Mouse (Mus musculus): ENCODE data around the gene Top1. TPM values are rescaled to one million over a fixed set of nuclear protein-coding genes. Genes with fewer than 3 reads are reported as not detected.

The Top1 gene
- polyA plus RNA-seq (2016; fragmentation: Nextera tagmentation; extraction: Ambion mirVana) = 54.7 and 69.5 TPM in 2 replicates

DNA sequence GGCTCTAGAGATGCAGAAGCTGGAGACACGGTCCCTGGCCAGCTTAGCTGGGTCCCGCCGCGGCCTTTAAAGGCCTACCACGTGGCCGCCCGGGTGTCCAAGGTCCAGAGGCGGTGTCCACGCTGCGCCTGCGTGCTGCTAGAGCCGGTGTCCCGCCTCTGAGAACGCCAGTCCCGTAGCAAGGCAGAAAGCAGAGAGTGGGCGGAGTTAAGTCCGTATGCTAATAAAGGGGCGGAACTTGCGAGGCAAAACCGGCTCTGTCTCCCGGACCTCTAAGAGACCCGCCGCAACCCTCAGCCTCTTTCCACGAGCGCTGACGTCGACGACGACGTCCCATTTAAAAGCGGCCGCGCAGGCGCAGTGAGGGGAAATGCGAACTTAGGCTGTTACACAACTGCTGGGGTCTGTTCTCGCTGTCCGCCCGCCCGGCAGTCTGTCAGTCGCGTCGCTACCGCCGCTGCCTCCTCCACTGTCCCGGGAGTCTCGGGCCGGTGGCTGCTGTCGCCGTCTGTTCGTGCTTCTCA, at the start of gene Top1:
Gene Top1 (plus strand): TSS at position 275 of the 524 bp plus-strand sequence.
- H3K36me3 ChIP-seq = no peaks in the 10 kb centered on the region
- WGBS = under 1% methylated on average over 50 of the region's 50 CpGs
- H3K9me3 ChIP-seq = no peaks in the 10 kb centered on the region
- peak; percentile 100 for DNase-seq (ENCODE audit: low spot score)
- peak within 1 kb of the TSS; percentile 100 for H3K27ac ChIP-seq
- H3K4me3 ChIP-seq = peak within 1 kb of the TSS; percentile 99
- no peaks in the 10 kb centered on the region for H3K27me3 ChIP-seq (ENCODE audit: insufficient read depth, poor library complexity, severe bottlenecking)
- H3K4me1 ChIP-seq = peaks cover 23% of the 10 kb centered on the region

DNA sequence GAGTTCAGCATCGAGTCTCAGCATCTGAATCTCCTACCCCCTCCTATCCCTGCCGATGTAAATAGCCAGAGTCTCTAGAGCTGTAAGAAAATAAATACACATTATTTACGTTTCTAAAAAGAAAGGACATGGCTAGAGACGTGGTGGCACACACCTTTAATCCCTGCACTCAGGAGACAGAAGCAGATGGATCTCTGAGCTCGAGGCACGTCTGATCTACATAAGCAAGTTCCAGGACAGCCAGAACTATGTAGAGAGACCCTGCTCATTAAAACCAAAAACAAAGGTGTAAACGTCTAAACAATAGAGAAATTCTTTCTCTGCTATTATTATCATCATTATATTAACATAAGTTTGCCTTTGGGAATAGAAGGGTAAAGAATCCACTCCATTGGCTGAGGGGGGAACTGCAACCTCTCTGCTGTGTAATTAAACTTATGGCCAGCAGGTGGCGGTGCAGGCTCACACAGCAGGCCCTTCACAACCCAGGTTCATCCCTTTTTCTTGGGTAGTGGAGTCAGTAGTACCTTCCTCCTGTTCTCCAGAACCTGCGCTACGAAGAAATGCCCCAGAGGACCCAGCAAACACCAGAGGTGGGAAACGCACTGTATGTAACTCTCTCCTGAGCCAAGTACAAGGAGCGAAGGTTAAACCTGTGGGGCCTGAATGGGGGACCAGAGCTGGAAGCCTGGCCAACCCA, 48.0 kb upstream of the Top1 start:
- no peaks in the 10 kb centered on the region for H3K9me3 ChIP-seq
- H3K4me3 ChIP-seq = no peak overlapping the region
- peak; percentile 88 for DNase-seq (ENCODE audit: low spot score)
- WGBS = 37% methylated on average over 12 of the region's 12 CpGs
- no peaks in the 10 kb centered on the region for H3K4me1 ChIP-seq
- no peaks in the 10 kb centered on the region for H3K36me3 ChIP-seq
- no peaks in the 10 kb centered on the region; the same call in 1 of the 2 replicates for H3K27me3 ChIP-seq (ENCODE audit: insufficient read depth, poor library complexity, severe bottlenecking)
- no peak overlapping the region for H3K27ac ChIP-seq

DNA sequence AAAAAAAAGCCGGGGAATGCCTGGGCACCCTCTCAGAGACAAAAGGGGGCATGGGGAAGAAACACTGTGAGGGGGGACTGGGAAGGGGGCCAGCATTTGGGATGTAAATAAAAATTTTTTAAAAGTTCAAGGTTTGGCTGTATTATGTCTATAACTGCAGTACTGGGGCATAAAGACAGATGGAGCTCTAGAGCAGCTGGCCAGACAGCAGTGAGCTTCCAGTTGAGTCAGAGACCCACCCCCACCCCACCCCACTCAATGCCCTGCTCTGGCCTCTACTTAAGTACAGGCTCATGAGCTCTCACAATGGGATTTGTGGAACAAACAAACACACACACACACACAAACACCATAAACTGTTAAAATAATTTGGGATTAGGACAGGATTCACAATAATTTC, 43.9 kb upstream of the Top1 start:
- Histone ChIP-seq H3K36me3 (no peaks in the 10 kb centered on the region), H3K27ac (no peak overlapping the region), H3K4me3 (no peak overlapping the region), H3K9me3 (no peaks in the 10 kb centered on the region), H3K4me1 (peaks cover 8% of the 10 kb centered on the region; the same call in 1 of the 2 replicates), H3K27me3 (ENCODE audit: insufficient read depth, poor library complexity, severe bottlenecking) (0 out of 2 replicates have a peak, but pooled peaks cover 6% of the 10 kb centered on the region)
- WGBS = 45% methylated on average over 1 of the region's 1 CpGs
- no peak for DNase-seq (ENCODE audit: low spot score)

DNA sequence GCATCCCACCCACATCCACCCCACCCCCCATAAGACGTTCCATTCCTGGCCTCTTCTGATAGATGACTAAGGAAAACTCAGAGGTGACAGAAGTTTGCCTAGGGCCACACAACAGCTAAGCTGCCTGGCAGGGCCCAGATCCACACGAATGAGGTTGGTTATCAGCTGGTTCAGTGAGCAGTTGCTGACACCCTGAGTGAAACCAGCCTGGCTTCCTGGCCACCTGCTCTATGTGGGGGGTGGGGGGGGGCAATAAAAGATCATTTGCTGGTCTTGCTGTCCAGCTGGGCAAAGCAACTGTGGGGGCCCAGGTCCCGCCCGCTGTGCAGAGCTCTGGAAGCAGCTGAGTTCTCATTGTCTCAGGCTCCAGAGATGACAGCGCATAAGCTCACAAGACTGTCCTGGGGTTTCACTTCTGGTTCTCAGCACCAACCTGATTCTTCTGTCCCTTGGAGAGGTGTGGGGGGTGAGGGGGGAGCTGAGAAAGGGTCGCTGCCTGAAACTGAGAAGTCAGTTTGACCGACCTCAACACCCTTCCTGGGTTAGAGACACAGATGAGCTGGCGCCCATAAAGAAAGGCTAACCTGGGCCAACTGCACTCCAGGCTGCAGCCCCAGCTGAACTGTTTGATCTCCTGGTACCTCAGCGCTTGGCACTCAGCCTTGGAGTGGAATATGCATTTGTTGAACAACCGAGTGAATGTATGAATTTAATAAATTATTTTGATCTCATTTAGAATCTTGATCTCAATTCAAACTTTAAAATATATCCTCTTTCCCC, 42.3 kb upstream of the Top1 start:
- Histone ChIP-seq H3K9me3 (no peaks in the 10 kb centered on the region), H3K36me3 (no peaks in the 10 kb centered on the region), H3K4me1 (peaks cover 8% of the 10 kb centered on the region; the same call in 1 of the 2 replicates), H3K27ac (peak overlapping the region; percentile 67; the same call in 1 of the 2 replicates), H3K27me3 (ENCODE audit: insufficient read depth, poor library complexity, severe bottlenecking) (0 out of 2 replicates have a peak, but pooled peaks cover 7% of the 10 kb centered on the region), H3K4me3 (no peak overlapping the region)
- WGBS = 43% methylated on average over 10 of the region's 10 CpGs
- DNase-seq (ENCODE audit: low spot score) = peak; percentile 91

DNA sequence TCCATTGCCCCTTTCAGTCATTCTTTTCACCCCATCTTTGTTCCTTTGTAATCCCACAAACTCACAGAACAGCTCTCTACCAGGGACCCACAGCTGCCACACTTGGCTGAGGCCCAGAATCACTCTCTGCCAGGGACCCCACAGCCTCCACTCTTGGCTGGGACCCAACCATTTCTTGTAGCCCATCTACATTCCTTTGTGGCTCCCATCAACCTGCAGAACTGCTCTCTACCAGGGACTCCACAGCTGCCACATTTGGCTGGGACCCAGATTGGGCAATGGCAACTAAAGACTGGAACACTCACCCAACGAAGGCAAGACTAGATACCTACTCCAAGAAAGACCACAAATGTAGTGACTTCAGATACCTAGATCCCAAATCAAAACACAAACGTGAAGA, 35.7 kb upstream of the Top1 start:
- no peaks in the 10 kb centered on the region for H3K36me3 ChIP-seq
- H3K27ac ChIP-seq = no peak overlapping the region
- H3K4me3 ChIP-seq = no peak overlapping the region
- 66% methylated on average over 2 of the region's 2 CpGs for WGBS
- H3K27me3 ChIP-seq (ENCODE audit: insufficient read depth, poor library complexity, severe bottlenecking) = 0 out of 2 replicates have a peak, but pooled peaks cover 7% of the 10 kb centered on the region
- H3K4me1 ChIP-seq = no peaks in the 10 kb centered on the region
- no peaks in the 10 kb centered on the region for H3K9me3 ChIP-seq
- DNase-seq (ENCODE audit: low spot score) = no peak

DNA sequence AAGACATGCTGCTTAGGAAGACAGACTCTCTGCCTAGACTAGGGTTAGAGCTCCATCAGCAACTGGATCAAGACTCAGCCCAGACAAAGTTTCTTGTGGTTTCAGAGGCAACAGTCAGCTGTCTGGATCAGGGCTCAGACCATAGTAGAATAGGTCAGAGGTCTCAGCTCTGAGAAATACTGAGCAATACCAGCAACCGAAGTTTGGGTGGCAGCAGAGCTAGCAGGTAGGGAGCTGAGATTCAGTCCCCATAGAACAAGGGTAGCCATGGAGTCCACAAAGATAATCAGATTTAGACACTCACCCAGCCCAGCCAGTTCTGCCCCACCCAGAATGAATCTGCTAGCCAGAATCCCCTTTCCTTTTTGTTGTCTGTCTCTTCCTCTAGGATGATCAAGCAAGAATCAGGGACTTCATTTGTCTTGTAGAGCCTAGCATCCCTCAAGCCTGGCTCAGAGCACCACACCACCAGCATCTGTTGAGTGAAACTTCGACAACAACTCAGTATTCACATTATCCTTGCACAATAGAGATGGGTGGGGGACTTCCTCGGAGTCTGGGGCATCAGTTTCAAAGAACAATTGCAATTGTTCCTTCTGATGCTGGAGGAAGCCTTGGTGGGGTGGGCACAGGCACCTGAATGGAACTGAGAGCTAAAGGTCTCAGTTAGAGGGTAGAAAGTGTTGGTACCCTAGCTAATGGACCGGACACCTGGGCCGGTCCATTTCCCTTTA, 32.3 kb upstream of the Top1 start:
- Histone ChIP-seq H3K27ac (no peak overlapping the region), H3K27me3 (ENCODE audit: insufficient read depth, poor library complexity, severe bottlenecking) (no peaks in the 10 kb centered on the region), H3K9me3 (no peaks in the 10 kb centered on the region), H3K4me1 (no peaks in the 10 kb centered on the region), H3K4me3 (no peak overlapping the region), H3K36me3 (no peaks in the 10 kb centered on the region)
- WGBS = 80% methylated on average over 5 of the region's 5 CpGs
- DNase-seq (ENCODE audit: low spot score) = no peak

DNA sequence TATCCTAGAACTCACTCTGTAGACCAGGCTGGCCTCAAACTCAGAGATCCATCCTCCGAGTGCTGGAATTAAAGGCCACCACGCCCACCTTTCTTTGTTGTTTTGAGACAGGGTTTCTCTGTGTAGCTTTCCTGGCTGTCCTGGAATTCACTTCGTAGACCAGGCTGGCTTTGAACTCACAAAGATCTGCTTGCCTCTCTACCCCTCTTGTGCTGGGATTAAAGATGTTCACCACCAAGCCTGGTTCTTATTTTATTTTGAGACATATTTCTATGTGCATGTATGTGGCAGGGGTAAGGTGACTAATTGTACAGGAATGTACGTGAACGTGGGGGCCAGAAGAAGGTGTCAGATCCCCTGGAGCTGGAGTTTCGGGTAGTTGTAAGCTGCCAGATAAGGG, 27.9 kb upstream of the Top1 start:
- no peaks in the 10 kb centered on the region for H3K36me3 ChIP-seq
- H3K27ac ChIP-seq = no peak overlapping the region
- 81% methylated on average over 6 of the region's 6 CpGs for WGBS
- no peaks in the 10 kb centered on the region for H3K9me3 ChIP-seq
- H3K4me1 ChIP-seq = peaks cover 25% of the 10 kb centered on the region
- no peak for DNase-seq (ENCODE audit: low spot score)
- no peaks in the 10 kb centered on the region for H3K27me3 ChIP-seq (ENCODE audit: insufficient read depth, poor library complexity, severe bottlenecking)
- no peak overlapping the region for H3K4me3 ChIP-seq

DNA sequence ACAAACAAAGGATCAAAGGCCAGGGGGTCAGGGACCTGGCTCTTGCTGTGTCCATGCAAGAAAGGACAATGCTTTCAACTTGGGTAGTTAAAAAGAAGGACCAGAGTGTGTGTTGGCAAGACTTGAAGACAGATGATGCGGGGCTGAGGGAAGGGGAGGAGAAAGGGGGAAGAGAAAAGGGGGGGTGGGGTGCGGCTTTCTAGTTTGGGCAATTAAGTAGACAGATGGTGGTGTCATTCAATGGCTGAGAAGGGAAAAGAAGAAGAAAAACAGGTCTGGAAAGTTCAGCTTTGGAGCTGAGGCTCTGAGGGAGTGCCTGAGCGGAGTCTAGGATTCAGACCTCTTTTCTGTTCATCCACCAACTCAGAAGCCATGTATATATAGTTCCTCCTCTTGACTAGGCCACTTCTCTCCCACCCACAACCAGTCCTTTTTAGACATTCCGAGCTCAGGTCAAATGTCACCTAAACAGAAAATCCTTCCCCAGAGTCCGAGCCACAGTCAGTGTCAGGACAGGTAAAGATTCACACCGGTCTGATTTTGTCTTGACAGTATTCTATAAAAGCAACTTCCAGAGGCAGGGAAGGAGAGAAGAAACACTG, 27.0 kb upstream of the Top1 start:
- no peak for DNase-seq (ENCODE audit: low spot score)
- Histone ChIP-seq H3K27ac (peak overlapping the region; percentile 29; the same call in 1 of the 2 replicates), H3K4me3 (no peak overlapping the region), H3K9me3 (no peaks in the 10 kb centered on the region), H3K27me3 (ENCODE audit: insufficient read depth, poor library complexity, severe bottlenecking) (no peaks in the 10 kb centered on the region), H3K36me3 (no peaks in the 10 kb centered on the region), H3K4me1 (peaks cover 25% of the 10 kb centered on the region)
- WGBS = 69% methylated on average over 6 of the region's 6 CpGs

DNA sequence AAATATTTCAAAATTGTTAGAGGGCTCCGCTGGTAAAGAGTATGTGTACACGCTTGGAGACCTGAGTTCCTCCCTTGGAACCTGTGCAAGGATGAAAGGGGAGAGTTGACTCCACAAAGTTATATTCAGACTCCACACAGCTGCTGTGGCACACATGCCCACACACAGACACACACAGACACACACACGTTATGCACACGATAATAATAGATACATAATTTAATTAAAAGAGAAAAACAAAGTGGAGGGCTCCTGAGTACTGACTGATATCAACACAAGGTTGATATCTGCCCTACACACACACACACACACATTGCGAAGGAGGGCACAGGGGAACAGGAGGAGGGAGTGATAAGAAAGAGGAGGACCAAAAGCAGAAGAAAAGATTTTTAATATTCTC, 26.4 kb upstream of the Top1 start:
- no peak overlapping the region for H3K4me3 ChIP-seq
- DNase-seq (ENCODE audit: low spot score) = no peak
- H3K27me3 ChIP-seq (ENCODE audit: insufficient read depth, poor library complexity, severe bottlenecking) = no peaks in the 10 kb centered on the region
- H3K27ac ChIP-seq = peak overlapping the region; percentile 29; the same call in 1 of the 2 replicates
- WGBS = 75% methylated on average over 5 of the region's 5 CpGs
- peaks cover 25% of the 10 kb centered on the region for H3K4me1 ChIP-seq
- no peaks in the 10 kb centered on the region for H3K36me3 ChIP-seq
- no peaks in the 10 kb centered on the region for H3K9me3 ChIP-seq

DNA sequence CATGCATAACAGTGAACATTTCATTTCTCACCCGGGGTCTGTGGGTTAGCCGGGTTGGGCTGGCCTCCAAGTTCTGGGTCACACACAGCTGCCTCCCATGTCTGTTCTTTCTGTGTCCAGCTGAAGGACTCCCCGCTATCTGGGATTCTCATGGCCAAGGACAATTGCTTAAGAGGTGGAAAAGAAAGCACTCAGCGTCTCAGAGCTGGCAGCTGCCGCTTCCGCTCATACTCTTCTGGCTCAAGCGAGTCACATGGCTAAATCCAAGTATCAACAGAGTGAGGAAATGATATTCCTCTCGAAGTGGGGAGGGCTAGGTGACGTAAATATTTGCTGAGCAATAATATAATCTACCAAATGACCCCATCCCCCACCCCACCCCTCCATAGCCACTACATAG, 25.9 kb upstream of the Top1 start:
- Histone ChIP-seq H3K27me3 (ENCODE audit: insufficient read depth, poor library complexity, severe bottlenecking) (no peaks in the 10 kb centered on the region), H3K36me3 (no peaks in the 10 kb centered on the region), H3K4me3 (no peak overlapping the region), H3K4me1 (peaks cover 25% of the 10 kb centered on the region), H3K9me3 (no peaks in the 10 kb centered on the region), H3K27ac (no peak overlapping the region; the same call in 1 of the 2 replicates)
- 55% methylated on average over 9 of the region's 9 CpGs for WGBS
- no peak for DNase-seq (ENCODE audit: low spot score)

DNA sequence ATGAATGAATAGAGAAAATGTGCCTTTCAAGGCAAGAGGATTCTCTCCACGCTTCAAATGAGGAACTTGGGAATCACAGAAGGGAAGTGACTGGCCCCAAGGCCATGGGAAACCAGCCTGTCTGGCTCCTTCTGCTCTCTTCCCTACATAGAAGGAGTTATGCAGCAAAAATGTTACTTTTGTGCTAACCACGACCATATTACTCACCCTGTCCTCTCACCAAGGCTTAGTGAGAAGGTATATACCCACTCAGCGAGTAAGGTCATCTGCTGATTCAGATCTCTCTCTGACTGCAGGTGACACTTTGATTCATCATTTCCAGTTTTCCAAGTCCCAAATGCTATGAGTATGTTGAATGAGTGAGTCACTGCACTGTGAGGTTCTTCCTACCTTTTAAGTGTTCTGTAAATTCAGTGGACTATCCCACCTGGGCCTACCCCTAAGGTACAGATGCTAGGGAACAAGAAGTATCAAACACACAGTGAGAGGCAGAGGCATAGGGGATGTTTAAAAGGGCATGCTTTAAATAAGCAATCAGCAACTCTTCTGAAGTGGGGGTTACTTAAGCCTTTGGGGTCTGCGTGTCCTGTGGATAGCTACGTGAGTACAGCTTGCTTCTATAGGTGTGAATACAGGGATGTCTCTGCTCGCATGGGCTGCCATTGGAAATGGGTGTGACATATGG, 25.3 kb upstream of the Top1 start:
- 73% methylated on average over 6 of the region's 6 CpGs for WGBS
- Histone ChIP-seq H3K27ac (peak overlapping the region; percentile 56; the same call in 1 of the 2 replicates), H3K36me3 (no peaks in the 10 kb centered on the region), H3K27me3 (ENCODE audit: insufficient read depth, poor library complexity, severe bottlenecking) (no peaks in the 10 kb centered on the region), H3K9me3 (no peaks in the 10 kb centered on the region), H3K4me3 (no peak overlapping the region), H3K4me1 (peaks cover 25% of the 10 kb centered on the region)
- DNase-seq (ENCODE audit: low spot score) = no peak

DNA sequence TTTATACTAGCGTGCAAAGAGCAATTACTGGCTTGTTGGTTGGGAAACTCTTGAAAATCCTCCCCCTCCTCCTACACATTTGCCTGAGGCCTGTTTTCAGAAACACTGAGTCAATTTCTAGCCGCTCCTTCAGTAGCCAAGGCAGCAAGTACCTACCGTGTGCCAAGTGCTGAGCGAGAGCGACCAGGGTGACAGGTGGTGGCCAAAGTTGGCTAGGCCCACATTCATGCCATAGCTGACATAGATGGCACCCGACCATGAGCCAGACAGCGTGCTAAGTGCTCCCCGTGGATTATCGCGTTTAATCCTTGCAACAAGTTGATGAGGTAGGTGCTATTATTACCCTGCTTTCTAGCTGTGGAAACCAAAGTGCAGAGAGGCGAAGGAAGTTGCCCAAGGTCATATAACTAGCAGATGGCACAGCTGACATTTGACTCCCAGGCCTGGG, 24.7 kb upstream of the Top1 start:
- no peaks in the 10 kb centered on the region for H3K36me3 ChIP-seq
- DNase-seq (ENCODE audit: low spot score) = no peak
- H3K4me1 ChIP-seq = peaks cover 25% of the 10 kb centered on the region
- no peaks in the 10 kb centered on the region for H3K27me3 ChIP-seq (ENCODE audit: insufficient read depth, poor library complexity, severe bottlenecking)
- WGBS = 90% methylated on average over 11 of the region's 11 CpGs
- peak overlapping the region; percentile 42; the same call in 1 of the 2 replicates for H3K27ac ChIP-seq
- H3K4me3 ChIP-seq = no peak overlapping the region
- H3K9me3 ChIP-seq = no peaks in the 10 kb centered on the region

All from heart, embryonic 10.5 days (tissue).